Mouse (Mus musculus) spleen, adult 2 months (tissue): ENCODE data around the gene Klc4. TPM values are rescaled to one million over a fixed set of nuclear protein-coding genes. Genes with fewer than 3 reads are reported as not detected.

Experiments used
- DNase-seq, 2 experiments: peaks; one replicate each; pipeline versions ENCODE4 v3.0.0 to v3.0.0-alpha.2; 2012 to 2021; ENCODE audit warnings: low spot score in 2 of 2, low read depth in 1 of 2
- H3K27ac ChIP-seq: fragments of 200-500 bp; 2 replicates; pipeline ENCODE4 v1.5.1; 2012; ENCODE audit warnings: low read length, inconsistent platforms; ENCODE audit not compliant: insufficient read depth
- H3K27me3 ChIP-seq: fragments of 200-500 bp; 2 replicates; pipeline ENCODE4 v1.6.1; 2012; ENCODE audit warnings: mild to moderate bottlenecking, moderate library complexity, low read length, inconsistent platforms; ENCODE audit not compliant: control insufficient read depth, insufficient read depth
- H3K36me3 ChIP-seq: fragments of 200-500 bp; 2 replicates; pipeline ENCODE4 v1.6.1; 2012; ENCODE audit warnings: mild to moderate bottlenecking, low read length, inconsistent platforms; ENCODE audit not compliant: control insufficient read depth, insufficient read depth
- H3K4me1 ChIP-seq: fragments of 200-500 bp; 2 replicates; pipeline ENCODE4 v1.6.1; 2011; ENCODE audit warnings: inconsistent platforms; ENCODE audit not compliant: control insufficient read depth, insufficient read depth, insufficient read length
- H3K4me3 ChIP-seq: fragments of 200-500 bp; 2 replicates; pipeline ENCODE4 v1.5.1; 2011; ENCODE audit warnings: mild to moderate bottlenecking, inconsistent platforms; ENCODE audit not compliant: insufficient read depth, insufficient read length; ENCODE audit errors: extremely low read depth
- CTCF ChIP-seq: fragments of 200-500 bp; IDR thresholded peaks from 2 replicates; pipeline ENCODE4 v1.5.1; 2011; ENCODE audit warnings: mild to moderate bottlenecking, inconsistent platforms; ENCODE audit not compliant: insufficient read depth, insufficient read length, insufficient replicate concordance; ENCODE audit errors: extremely low read depth
- POLR2A ChIP-seq: fragments of 200-500 bp; IDR thresholded peaks from 2 replicates; pipeline ENCODE4 v1.6.1; 2011; ENCODE audit warnings: low read depth, low read length, inconsistent platforms
- WGBS: fragments of 180-500 bp; shearing (Covaris S2); methylation state at CpG from one replicate; pipeline ENCODE4 v1.1.7; 2018; 5-methylcytosine and 5-hydroxymethylcytosine counted together
- polyA plus RNA-seq: library from polyadenylated mRNA; depleted of rRNA; stranded (reverse); fragments of >200 nt; gene quantifications from 2 replicates; pipeline ENCODE4 v1.2.3, GENCODE M21; 2012

The Klc4 gene
- polyA plus RNA-seq, 1 experiment = 14.2 TPM

DNA sequence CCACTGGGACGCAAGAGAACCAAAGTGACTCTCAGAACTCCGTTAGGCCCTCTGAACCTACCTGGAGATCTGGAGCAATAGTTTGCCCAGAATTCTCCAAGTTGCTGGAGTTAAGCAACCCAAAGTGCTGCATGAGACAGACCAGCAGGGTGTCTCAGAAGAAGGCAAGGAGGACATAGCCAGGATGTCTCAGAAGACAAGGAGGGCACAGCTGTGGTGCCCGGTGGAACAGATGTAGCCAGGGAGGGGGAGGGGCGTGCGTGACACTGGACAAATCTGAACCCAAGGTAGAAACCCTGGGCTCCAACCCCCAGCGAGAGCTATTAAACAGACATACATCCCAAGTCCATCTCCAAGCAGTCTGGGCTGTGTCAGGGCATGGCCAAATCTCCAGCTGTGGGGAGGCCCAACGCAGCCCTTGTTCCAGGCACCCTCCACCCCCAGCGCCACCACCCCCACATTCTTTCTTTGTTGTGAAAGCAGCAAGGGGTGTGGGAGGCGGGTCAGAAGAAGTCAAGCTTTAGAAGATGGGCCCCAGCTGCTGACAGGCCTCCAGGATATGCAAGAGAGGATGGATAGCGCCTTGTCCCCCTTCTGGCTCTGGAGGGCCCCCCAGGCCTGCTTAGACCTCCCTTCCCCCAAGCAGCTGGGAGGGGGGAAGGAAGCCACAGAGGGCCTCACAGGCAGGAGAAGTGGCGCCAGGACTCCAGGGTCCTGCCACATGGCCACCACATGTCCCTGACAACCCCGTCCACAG lies 16.0 kb downstream of the Klc4 start:
- Histone ChIP-seq H3K27me3 (peaks cover 7% of the 10 kb centered on the region), H3K4me1 (peaks cover 4% of the 10 kb centered on the region; the same call in 1 of the 2 replicates), H3K4me3 (no peak overlapping the region), H3K27ac (peak overlapping the region; percentile 38; the same call in 1 of the 2 replicates), H3K36me3 (peaks cover 1% of the 10 kb centered on the region)
- WGBS = 29% methylated on average over 12 of the region's 12 CpGs
- TF ChIP-seq POLR2A (no peak), CTCF (no peak)
- DNase-seq = no peak

DNA sequence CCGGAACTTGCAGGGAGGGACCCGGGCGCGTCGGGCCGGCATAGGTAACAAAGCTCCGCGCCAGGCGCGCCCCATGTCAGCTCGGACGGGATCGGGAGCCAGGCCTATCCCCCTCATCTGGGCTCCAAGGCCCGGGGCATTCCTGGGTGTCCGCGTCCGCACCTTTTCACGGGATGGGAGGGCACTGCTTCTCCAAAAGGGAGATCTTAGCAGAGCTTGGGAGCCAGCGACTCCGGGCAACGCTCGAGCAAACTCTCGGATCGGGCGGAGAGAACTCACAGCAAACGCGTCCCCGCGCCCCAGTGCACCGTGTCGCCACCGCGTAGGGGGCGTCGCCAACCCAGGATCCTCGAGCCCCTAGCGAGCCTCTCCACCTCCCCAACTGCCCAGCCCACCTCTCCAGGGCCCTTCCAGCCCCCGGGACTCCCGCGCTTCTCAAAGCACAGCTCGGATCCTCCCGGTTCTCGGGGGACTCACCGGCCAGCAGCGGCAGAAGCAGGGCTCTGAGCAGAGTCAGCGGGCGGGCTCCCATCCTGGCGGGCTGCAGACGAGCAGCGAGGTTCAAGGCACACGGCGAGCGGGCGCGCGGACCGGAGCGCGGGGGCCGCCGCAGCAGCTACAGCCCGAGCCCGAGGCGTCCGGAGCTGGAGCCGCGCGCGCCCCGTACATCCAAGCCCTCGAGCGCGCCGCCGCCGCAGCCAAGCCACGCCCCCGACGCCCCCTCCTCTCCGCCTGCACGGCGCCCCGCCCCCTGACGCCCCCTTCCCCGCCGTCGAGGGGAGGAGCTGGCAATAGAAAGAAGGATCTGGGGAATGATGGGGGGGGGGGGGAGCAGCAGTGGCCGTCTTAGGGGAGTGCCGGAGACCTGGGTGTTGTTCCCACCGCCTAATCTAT lies 16.8 kb downstream of the Klc4 start, which contains the start of gene Ptk7:
TSS of gene Ptk7 (minus strand) at position 714 of the 894 bp plus-strand sequence.
- no peak for TF ChIP-seq POLR2A
- no peak for TF ChIP-seq CTCF
- 1% methylated on average over 79 of the region's 90 CpGs for WGBS
- no peak for DNase-seq
- Histone ChIP-seq H3K27ac (peak within 1 kb of the TSS; percentile 38; the same call in 1 of the 2 replicates), H3K4me3 (peak within 1 kb of the TSS; percentile 49; the same call in 1 of the 2 replicates), H3K4me1 (peaks cover 4% of the 10 kb centered on the region; the same call in 1 of the 2 replicates), H3K27me3 (peaks cover 7% of the 10 kb centered on the region), H3K36me3 (peaks cover 1% of the 10 kb centered on the region)

DNA sequence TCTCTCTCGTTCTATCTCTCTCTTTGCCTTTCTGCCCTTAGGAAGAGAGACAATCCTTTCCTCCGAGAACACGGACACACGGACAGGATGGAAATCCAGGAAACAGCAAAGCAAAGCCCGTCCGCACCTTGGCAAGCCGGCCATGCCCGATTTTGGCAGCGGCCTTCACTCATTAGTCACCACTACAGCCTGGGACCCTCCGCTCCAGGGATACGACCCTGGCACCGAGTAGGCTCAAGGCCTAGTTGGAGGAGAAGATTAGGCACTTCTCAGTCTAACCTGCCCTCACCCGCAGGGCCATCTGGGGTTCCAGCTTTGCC lies 17.4 kb downstream of the Klc4 start:
- no peak for DNase-seq
- 6% methylated on average over 13 of the region's 13 CpGs for WGBS
- H3K4me3 ChIP-seq = peak overlapping the region; percentile 49; the same call in 1 of the 2 replicates
- peak overlapping the region; percentile 36; the same call in 1 of the 2 replicates for H3K27ac ChIP-seq
- H3K36me3 ChIP-seq = peaks cover 1% of the 10 kb centered on the region
- H3K4me1 ChIP-seq = peaks cover 4% of the 10 kb centered on the region; the same call in 1 of the 2 replicates
- no peak for TF ChIP-seq POLR2A
- no peak for TF ChIP-seq CTCF
- peaks cover 7% of the 10 kb centered on the region for H3K27me3 ChIP-seq

DNA sequence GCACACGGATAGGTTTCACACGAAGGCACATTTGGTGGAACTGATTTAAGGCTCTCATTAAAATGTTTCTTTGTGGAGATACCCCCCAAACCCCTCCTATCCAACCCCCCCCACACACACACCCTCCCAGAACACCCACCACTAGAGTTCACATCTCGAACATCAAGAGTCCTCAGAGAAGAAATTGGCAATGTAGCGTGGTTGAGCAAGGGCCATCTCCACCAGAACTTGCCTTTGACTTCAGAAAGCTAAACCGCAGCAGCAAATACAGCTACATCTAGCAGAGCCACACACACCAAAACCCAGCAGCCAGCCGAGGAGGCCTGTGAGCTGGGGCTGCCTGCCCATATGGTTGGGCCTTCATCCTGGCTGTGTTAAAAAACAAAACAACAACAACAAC lies 18.4 kb downstream of the Klc4 start:
- DNase-seq = no peak
- Histone ChIP-seq H3K4me3 (no peak overlapping the region), H3K36me3 (peaks cover 1% of the 10 kb centered on the region), H3K4me1 (peaks cover 4% of the 10 kb centered on the region; the same call in 1 of the 2 replicates), H3K27ac (no peak overlapping the region), H3K27me3 (peaks cover 7% of the 10 kb centered on the region)
- WGBS = 86% methylated on average over 6 of the region's 6 CpGs
- TF ChIP-seq POLR2A (no peak), CTCF (no peak)

DNA sequence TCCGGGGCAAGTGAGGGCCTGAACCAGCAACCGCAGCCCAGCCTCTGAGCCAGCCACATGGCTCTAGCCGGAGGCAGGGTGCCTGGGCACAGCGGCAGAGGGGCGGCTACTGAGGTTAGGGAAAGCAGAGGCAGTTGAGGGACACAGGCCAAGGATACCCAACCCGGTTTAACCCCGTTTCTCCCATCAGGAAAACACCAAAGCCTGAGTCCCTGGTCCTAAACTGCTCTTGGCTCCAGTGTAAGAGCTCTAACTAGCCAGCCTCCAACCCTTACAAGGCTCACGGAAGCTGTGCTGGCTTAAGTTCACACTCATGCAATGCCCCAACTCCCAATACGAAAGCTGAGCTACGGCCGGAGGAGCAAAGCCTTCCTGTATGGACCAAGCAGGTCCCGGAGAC lies 21.2 kb downstream of the Klc4 start:
- H3K27me3 ChIP-seq = peaks cover 7% of the 10 kb centered on the region
- WGBS = 73% methylated on average over 12 of the region's 12 CpGs

DNA sequence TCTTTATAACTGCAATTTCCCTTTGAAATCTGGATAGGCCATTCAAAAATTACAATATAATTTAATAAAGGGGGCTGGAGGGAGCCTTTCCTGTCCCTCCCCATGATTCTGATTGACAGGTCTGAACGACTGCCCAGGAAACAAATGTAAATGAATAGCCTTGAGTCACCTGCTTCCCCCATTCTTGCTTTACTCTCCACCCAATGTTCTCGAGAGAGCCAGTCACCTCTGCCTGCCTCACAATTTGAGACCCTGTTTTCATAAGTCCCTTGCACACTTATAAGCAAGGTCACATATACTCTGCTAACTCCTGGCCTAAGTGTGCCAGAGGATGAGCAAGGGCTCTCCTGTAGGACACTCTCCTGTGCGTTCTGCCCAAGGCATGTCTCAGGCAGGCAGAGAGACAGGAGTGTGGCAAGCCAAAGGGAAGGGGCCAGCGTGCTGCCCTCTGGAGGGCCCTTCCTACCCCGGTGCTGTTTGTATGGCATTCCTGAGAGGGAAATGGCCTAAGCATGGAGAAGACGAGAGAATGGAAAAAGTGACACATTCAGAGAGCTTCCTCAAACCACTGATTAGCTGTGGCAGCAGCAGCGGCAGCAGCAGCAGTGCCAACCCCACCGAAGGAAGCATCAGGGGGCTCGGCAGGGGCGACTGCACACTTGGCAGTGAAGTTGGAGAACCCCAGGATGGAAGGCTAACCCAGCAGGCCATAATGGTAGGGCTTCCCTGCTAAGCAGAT lies 21.8 kb downstream of the Klc4 start:
- Histone ChIP-seq H3K27ac (no peak overlapping the region), H3K27me3 (peaks cover 4% of the 10 kb centered on the region; the same call in 1 of the 2 replicates), H3K4me3 (no peak overlapping the region), H3K36me3 (no peaks in the 10 kb centered on the region), H3K4me1 (peaks cover 1% of the 10 kb centered on the region; the same call in 1 of the 2 replicates)
- WGBS = 30% methylated on average over 10 of the region's 10 CpGs
- DNase-seq = no peak
- no peak for TF ChIP-seq POLR2A
- TF ChIP-seq CTCF = no peak

More for the DNA sequence above, 21.2 kb downstream of the Klc4 start:
- H3K27ac ChIP-seq = no peak overlapping the region
- no peak overlapping the region for H3K4me3 ChIP-seq
- DNase-seq = no peak
- peaks cover 4% of the 10 kb centered on the region; the same call in 1 of the 2 replicates for H3K4me1 ChIP-seq
- no peaks in the 10 kb centered on the region for H3K36me3 ChIP-seq
- TF ChIP-seq CTCF (no peak), POLR2A (no peak)
